Mouse (Mus musculus): ENCODE measurements at regions not wholly inside any gene's neighbourhood (a gene's known extent, or its start where the extent isn't known, plus 50 kb on each side); places are given as distances from the start of the nearest gene placed in this dataset.
A peak's percentile ranks its signal among the peaks of the same experiment; 100 is the strongest.

DNA sequence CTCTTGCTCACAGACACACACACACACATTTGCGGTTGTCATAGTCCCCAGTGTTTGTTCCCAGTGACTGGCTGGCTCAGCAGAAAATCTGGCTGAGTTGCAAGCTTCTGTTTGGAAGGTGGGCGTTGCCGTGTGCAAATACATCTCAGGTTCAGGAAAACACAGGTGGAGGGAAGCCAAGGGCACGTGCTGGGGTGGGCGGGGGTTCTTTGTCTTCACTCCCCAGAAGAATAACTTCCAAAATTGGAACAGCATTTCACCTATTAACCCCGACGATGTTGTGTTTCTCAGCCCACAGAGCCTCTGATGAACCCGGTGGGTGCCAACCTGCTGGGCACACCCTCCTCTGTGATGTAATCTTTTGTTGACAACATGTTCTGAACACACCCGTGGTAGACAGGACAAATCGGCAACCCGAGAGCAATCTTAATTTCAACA is 82.3 kb upstream of the Ubl3 start:
- H3K4me3 ChIP-seq (ENCODE audit: low read depth, low read length): no peak overlapping the region
- DNase-seq (ENCODE audit: low spot score) (peak; percentile 49), ATAC-seq (no peak; the same call in 1 of the 2 replicates)
- 0 out of 2 replicates have a peak, but pooled peaks cover 3% of the 10 kb centered on the region for H3K4me1 ChIP-seq (ENCODE audit: control insufficient read depth, insufficient read depth, low read length)
- H3K9me3 ChIP-seq (replicated peaks; ENCODE audit: control insufficient read depth, low read length): no peaks in the 10 kb centered on the region
- 46% methylated on average over 11 of the region's 11 CpGs for WGBS
- no peaks in the 10 kb centered on the region for H3K36me3 ChIP-seq (ENCODE audit: control insufficient read depth, insufficient read depth, low read length)
- H3K27me3 ChIP-seq (replicated peaks; ENCODE audit: control insufficient read depth, insufficient read depth, low read length): no peaks in the 10 kb centered on the region
- H3K9ac ChIP-seq (ENCODE audit: low read length): no peak overlapping the region
- no peak overlapping the region for H3K27ac ChIP-seq (ENCODE audit: low read depth, low read length)
- no peak overlapping the region for H3K4me2 ChIP-seq (ENCODE audit: low read length)

DNA sequence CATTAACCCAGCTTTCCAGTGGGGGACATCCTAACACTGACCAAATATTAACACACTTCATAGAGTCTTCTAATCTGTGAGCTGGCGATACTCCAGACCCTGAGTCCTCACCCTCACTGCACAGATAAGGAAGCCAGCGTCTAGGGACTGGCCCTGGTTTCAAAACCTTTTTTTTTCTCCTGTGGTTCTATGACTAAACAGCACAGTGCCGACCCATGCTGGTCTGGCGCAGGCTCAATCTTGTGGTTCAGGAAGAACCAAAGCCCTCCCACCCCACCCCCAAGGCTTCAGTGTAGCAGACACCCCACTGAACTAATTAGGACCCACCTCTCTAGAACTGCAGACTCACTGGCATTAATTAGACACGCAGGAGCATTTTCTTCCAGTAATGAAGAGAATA is 81.4 kb upstream of the Ubl3 start:
- no peak overlapping the region for H3K9ac ChIP-seq (ENCODE audit: low read length)
- no peaks in the 10 kb centered on the region for H3K36me3 ChIP-seq (ENCODE audit: control insufficient read depth, insufficient read depth, low read length)
- no peak overlapping the region for H3K4me2 ChIP-seq (ENCODE audit: low read length)
- H3K4me3 ChIP-seq (ENCODE audit: low read depth, low read length): no peak overlapping the region
- H3K4me1 ChIP-seq (ENCODE audit: control insufficient read depth, insufficient read depth, low read length): 0 out of 2 replicates have a peak, but pooled peaks cover 3% of the 10 kb centered on the region
- H3K9me3 ChIP-seq (replicated peaks; ENCODE audit: control insufficient read depth, low read length): no peaks in the 10 kb centered on the region
- WGBS: 23% methylated on average over 5 of the region's 5 CpGs
- ATAC-seq: peak; percentile 58
- DNase-seq (ENCODE audit: low spot score): peak; percentile 65
- H3K27me3 ChIP-seq (replicated peaks; ENCODE audit: control insufficient read depth, insufficient read depth, low read length): no peaks in the 10 kb centered on the region
- no peak overlapping the region for H3K27ac ChIP-seq (ENCODE audit: low read depth, low read length)

DNA sequence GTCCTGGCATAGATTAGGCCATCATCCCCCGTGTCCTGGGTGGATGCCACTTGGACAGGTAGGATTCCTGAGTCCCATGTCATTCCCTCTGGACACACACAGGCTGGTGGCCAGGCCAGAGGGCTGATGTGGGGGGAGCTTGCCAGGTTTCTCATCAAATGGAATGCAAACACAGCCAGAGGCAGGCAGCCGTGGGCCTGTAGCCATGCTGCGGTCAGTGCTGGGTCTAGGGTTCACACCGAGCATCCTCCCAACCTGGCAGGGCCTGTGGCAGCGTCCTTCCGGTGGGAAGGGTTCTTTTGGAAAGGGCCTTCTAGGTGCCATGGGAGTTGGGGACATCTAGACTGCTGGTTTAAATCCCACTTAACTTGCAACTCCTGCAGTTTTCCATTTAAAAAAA is 80.7 kb upstream of the Ubl3 start:
- H3K9ac ChIP-seq (ENCODE audit: low read length): no peak overlapping the region
- DNase-seq (ENCODE audit: low spot score): no peak
- 94% methylated on average over 6 of the region's 6 CpGs for WGBS
- no peak overlapping the region for H3K4me3 ChIP-seq (ENCODE audit: low read depth, low read length)
- H3K27me3 ChIP-seq (replicated peaks; ENCODE audit: control insufficient read depth, insufficient read depth, low read length): no peaks in the 10 kb centered on the region
- H3K4me1 ChIP-seq (ENCODE audit: control insufficient read depth, insufficient read depth, low read length): 0 out of 2 replicates have a peak, but pooled peaks cover 3% of the 10 kb centered on the region
- no peak overlapping the region for H3K27ac ChIP-seq (ENCODE audit: low read depth, low read length)
- H3K9me3 ChIP-seq (replicated peaks; ENCODE audit: control insufficient read depth, low read length): no peaks in the 10 kb centered on the region
- H3K36me3 ChIP-seq (ENCODE audit: control insufficient read depth, insufficient read depth, low read length): no peaks in the 10 kb centered on the region
- no peak overlapping the region for H3K4me2 ChIP-seq (ENCODE audit: low read length)
- no peak for ATAC-seq

DNA sequence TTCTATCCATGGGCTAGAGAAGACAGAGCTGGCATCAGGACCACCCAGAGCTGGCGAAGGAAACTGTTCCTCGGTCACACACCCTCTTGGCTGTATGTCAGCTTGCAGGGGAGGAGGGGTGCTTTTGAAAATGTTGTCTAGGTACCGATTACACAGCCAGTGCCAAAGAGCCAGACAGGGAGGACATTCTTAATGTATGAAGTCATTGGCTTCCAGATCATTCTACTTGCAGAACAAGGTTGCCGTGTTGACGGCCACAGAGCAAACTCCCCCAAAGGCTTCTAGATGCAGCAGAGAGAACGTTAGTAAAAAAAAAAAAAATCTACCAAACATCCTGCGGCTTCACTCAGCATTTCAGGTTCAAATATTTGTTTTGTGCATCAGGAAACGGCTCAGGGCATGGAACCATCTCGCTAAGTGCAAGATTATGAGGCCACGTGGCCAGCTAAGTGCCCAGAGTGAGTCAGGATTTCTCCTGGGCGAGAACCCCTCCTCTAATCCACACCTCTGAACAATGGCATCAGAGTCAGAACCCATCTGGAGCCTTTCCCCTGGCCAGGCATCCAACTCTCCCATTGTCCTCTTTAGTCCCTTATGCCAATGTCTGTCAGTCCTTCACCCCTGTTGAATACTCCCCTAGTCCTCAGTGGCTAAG is 80.1 kb upstream of the Ubl3 start:
- Histone ChIP-seq H3K4me3 (ENCODE audit: low read depth, low read length) (no peak overlapping the region), H3K4me1 (ENCODE audit: control insufficient read depth, insufficient read depth, low read length) (0 out of 2 replicates have a peak, but pooled peaks cover 3% of the 10 kb centered on the region), H3K27ac (ENCODE audit: low read depth, low read length) (no peak overlapping the region), H3K4me2 (ENCODE audit: low read length) (no peak overlapping the region), H3K36me3 (ENCODE audit: control insufficient read depth, insufficient read depth, low read length) (no peaks in the 10 kb centered on the region), H3K27me3 (replicated peaks; ENCODE audit: control insufficient read depth, insufficient read depth, low read length) (no peaks in the 10 kb centered on the region), H3K9ac (ENCODE audit: low read length) (no peak overlapping the region), H3K9me3 (replicated peaks; ENCODE audit: control insufficient read depth, low read length) (no peaks in the 10 kb centered on the region)
- ATAC-seq (peak; percentile 41), DNase-seq (ENCODE audit: low spot score) (peak; percentile 72)
- 36% methylated on average over 11 of the region's 11 CpGs for WGBS

DNA sequence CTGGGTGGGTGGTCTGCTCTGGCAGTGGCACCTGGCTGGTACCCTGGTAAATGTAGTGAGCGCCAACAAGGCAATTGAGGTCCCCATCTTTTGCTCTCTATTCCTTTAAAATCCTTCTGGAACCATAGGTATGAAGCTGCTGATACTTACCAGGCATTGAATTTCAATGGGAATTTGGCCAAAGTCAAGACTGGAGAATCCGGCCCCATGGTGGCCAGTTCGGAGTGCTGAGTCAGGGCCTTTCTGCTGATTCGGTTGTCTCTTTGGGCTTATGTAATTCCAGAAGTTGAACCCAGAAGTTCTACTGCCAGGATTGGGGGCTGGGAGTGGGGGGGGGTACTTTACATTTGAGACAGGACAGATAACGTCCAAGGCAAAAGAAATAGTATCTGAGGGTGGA is 79.0 kb upstream of the Ubl3 start:
- no peak for ATAC-seq
- WGBS: 87% methylated on average over 5 of the region's 5 CpGs

DNA sequence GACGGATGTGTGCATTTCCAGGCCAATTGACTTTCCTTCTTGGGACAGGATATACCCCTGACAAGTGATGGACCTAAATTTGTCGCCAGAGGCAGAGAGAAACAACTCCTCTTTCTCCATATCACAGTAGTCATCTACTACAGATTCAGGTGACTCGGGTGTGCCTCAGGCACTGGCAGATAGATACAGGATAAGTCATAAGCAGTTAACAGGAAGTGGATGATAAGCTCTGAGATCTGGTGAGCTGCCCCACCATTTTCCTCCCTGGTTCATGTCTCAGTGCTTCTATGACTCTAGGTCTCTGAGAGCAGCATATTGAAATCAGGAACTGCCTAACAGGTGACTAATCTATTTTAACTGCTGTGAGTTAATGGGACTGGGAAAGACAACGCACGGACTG is 73.4 kb upstream of the Ubl3 start:
- ATAC-seq: no peak
- H3K4me2 ChIP-seq (ENCODE audit: low read length): no peak overlapping the region
- 94% methylated on average over 5 of the region's 5 CpGs for WGBS

More for the DNA sequence above, 79.0 kb upstream of the Ubl3 start:
- 0 out of 2 replicates have a peak, but pooled peaks cover 3% of the 10 kb centered on the region for H3K4me1 ChIP-seq (ENCODE audit: control insufficient read depth, insufficient read depth, low read length)
- H3K4me2 ChIP-seq (ENCODE audit: low read length): no peak overlapping the region
- no peaks in the 10 kb centered on the region for H3K36me3 ChIP-seq (ENCODE audit: control insufficient read depth, insufficient read depth, low read length)
- no peak overlapping the region for H3K9ac ChIP-seq (ENCODE audit: low read length)
- no peak overlapping the region for H3K27ac ChIP-seq (ENCODE audit: low read depth, low read length)
- H3K9me3 ChIP-seq (replicated peaks; ENCODE audit: control insufficient read depth, low read length): no peaks in the 10 kb centered on the region
- H3K27me3 ChIP-seq (replicated peaks; ENCODE audit: control insufficient read depth, insufficient read depth, low read length): no peaks in the 10 kb centered on the region
- no peak for DNase-seq (ENCODE audit: low spot score)
- H3K4me3 ChIP-seq (ENCODE audit: low read depth, low read length): no peak overlapping the region

DNA sequence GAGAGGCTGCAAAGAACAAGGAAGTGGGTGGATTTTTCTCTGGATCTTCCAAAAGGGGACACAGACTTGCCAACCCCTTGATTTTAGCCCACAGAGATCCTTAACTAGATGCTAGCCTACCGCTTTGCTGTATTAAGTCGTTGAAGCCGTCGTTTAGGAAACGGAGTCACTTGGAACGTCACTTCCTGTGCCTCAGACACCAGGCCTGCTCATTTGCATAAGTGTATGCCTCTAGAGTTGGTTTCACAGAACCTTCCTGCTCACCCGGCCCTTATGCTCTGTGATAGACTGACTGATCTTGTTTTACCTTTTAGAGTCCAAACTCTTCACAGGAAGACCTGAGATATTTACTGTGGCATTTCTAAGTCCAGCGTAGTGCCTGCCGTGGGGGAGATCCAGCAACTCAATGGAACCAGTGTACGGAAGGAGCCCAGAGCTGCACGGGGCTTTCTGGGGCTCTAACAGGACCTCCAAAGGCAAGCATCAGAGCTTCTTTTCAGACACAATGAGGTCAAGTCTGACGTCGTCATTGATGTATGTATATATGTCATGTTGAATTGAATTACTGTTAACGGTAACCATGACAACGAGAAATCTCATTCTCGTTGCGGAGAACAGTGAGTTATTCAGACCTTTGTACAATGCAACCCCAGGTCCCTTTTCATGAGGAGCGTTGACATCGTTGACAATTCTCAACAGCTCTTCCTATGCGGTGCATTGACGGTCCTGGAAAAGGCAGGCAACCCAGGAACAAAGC is 72.2 kb upstream of the Ubl3 start:
- H3K4me1 ChIP-seq (ENCODE audit: control insufficient read depth, insufficient read depth, low read length): peaks cover 16% of the 10 kb centered on the region; the same call in 1 of the 2 replicates
- H3K9ac ChIP-seq (ENCODE audit: low read length): no peak overlapping the region
- peak overlapping the region; percentile 6; the same call in 1 of the 2 replicates for H3K4me2 ChIP-seq (ENCODE audit: low read length)
- DNase-seq (ENCODE audit: low spot score) (peak; percentile 84), ATAC-seq (peak; percentile 64)
- H3K4me3 ChIP-seq (ENCODE audit: low read depth, low read length): no peak overlapping the region
- WGBS: 29% methylated on average over 21 of the region's 21 CpGs
- no peaks in the 10 kb centered on the region for H3K36me3 ChIP-seq (ENCODE audit: control insufficient read depth, insufficient read depth, low read length)
- H3K9me3 ChIP-seq (replicated peaks; ENCODE audit: control insufficient read depth, low read length): no peaks in the 10 kb centered on the region
- H3K27ac ChIP-seq (ENCODE audit: low read depth, low read length): peak overlapping the region; percentile 44
- H3K27me3 ChIP-seq (replicated peaks; ENCODE audit: control insufficient read depth, insufficient read depth, low read length): no peaks in the 10 kb centered on the region

More for the DNA sequence above, 73.4 kb upstream of the Ubl3 start:
- Histone ChIP-seq H3K27me3 (replicated peaks; ENCODE audit: control insufficient read depth, insufficient read depth, low read length) (no peaks in the 10 kb centered on the region), H3K4me3 (ENCODE audit: low read depth, low read length) (no peak overlapping the region), H3K4me1 (ENCODE audit: control insufficient read depth, insufficient read depth, low read length) (peaks cover 13% of the 10 kb centered on the region; the same call in 1 of the 2 replicates), H3K27ac (ENCODE audit: low read depth, low read length) (no peak overlapping the region), H3K36me3 (ENCODE audit: control insufficient read depth, insufficient read depth, low read length) (no peaks in the 10 kb centered on the region), H3K9me3 (replicated peaks; ENCODE audit: control insufficient read depth, low read length) (no peaks in the 10 kb centered on the region), H3K9ac (ENCODE audit: low read length) (no peak overlapping the region)
- no peak for DNase-seq (ENCODE audit: low spot score)

DNA sequence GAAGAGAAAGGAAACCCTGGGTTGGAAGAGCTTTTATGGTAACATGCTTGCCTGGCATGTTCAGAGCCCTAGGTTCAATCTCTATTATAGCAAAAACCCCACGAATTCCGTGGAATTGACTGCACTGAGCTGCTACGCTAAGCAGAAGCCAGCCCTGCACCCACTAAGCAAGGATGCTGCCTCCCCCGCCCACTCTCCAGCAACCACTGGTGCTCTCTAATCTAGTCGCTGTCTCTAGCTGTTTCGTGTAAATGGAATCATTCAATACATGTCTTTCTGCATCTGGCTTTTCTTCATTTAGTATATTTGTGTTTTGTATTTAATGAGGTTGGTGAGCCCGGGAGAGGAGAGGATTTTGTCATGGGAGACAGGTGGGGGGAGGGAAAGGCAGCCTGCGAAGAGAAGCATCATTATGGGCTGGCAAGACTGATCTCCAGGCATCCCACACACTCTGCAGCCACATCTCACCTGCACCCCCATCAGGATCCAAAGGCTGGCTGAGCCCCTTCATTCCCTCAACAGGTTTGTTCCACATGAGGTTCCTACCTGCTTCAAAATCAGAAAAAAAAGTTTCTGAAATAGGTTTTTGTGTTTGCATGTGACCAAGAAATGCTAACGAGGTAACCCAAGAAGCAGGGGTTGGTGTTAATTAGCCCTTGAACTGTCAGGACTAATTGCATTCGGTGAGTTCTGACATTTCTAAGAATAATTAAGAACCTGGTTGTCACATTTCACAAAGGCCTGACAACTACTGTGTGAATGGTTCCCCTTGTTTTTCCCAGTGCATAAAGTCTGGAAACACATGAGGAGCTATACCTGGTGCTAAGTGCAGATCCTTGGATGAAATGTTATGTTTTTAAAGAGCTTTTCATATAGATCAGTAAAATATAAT is 68.6 kb upstream of the Ubl3 start:
- peak overlapping the region; percentile 41; the same call in 1 of the 2 replicates for H3K27ac ChIP-seq (ENCODE audit: low read depth, low read length)
- DNase-seq (ENCODE audit: low spot score): peak; percentile 77
- peaks cover 18% of the 10 kb centered on the region for H3K4me1 ChIP-seq (ENCODE audit: control insufficient read depth, insufficient read depth, low read length)
- no peak overlapping the region for H3K9ac ChIP-seq (ENCODE audit: low read length)
- no peaks in the 10 kb centered on the region for H3K36me3 ChIP-seq (ENCODE audit: control insufficient read depth, insufficient read depth, low read length)
- H3K4me3 ChIP-seq (ENCODE audit: low read depth, low read length): no peak overlapping the region
- 10% methylated on average over 10 of the region's 10 CpGs for WGBS
- ATAC-seq: peak; percentile 43
- no peaks in the 10 kb centered on the region for H3K27me3 ChIP-seq (replicated peaks; ENCODE audit: control insufficient read depth, insufficient read depth, low read length)
- H3K4me2 ChIP-seq (ENCODE audit: low read length): no peak overlapping the region
- 0 out of 2 replicates have a peak, but pooled peaks cover 2% of the 10 kb centered on the region for H3K9me3 ChIP-seq (replicated peaks; ENCODE audit: control insufficient read depth, low read length)

Data from forebrain, embryonic 14.5 days (tissue).